Mouse (Mus musculus) heart, adult 8-10 months (tissue): Measurements from ENCODE around the gene Cep350. TPM values are rescaled to one million over a fixed set of nuclear protein-coding genes. Genes with fewer than 3 reads are reported as not detected.
A peak's percentile ranks its signal among the peaks of the same experiment; 100 is the strongest.

ENCODE experiments used
- DNase-seq: peaks from one replicate; pipeline ENCODE4 v3.0.0; 2022; ENCODE audit warnings: low spot score
- total RNA-seq, 4 experiments: library from RNA; stranded (reverse); gene quantifications; 2 replicates each; pipeline ENCODE4 v1.2.4; 2022

Gene Cep350
- total RNA-seq, 4 experiments from 2014 or later: 36.6 to 44.2 (median 39.7) TPM

DNA sequence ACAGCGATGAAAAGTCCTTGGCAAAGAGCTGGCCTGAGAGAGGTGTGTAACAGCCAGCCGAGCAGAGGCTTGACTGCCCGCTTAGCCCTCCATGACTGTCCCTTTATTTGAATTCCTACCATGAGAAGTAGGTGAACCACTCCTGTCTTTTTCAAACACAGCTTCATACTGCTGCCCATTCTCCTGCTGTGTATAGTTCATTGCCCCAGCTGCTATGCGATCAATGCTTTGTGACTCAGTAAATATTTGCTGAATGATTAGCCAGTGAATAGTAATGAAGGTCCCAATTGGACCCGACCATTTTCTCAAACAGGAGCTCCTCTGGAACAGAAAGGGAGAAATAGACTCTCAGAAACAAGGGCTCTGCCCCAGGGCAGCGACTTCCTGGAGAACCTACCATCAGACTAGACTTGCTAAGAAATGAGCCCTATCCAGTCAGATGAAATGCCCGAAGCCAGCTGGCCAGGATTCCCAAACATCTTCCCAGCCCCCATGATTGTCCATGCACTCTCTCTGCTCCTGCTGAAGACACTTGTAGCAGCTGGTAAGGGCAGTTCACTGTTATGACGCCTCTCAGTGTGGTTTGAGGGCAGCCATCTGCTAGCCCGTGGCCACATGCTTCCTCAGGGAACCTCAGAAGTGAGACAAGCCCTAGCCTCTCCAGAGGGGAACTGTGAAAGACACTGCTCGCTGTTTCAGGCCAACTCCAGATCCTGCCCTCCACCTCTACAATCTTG lies 163.2 kb downstream of the Cep350 start:
- peak; percentile 28 for DNase-seq

- DNase-seq: no peak
These were observed 164.8 kb downstream of the Cep350 start for GRCm38 (mm10) chr1:155808261-155808660.

GRCm38 (mm10) chr1:155805607-155806006 lies 167.4 kb downstream of the Cep350 start:
- DNase-seq: peak; percentile 53

DNA sequence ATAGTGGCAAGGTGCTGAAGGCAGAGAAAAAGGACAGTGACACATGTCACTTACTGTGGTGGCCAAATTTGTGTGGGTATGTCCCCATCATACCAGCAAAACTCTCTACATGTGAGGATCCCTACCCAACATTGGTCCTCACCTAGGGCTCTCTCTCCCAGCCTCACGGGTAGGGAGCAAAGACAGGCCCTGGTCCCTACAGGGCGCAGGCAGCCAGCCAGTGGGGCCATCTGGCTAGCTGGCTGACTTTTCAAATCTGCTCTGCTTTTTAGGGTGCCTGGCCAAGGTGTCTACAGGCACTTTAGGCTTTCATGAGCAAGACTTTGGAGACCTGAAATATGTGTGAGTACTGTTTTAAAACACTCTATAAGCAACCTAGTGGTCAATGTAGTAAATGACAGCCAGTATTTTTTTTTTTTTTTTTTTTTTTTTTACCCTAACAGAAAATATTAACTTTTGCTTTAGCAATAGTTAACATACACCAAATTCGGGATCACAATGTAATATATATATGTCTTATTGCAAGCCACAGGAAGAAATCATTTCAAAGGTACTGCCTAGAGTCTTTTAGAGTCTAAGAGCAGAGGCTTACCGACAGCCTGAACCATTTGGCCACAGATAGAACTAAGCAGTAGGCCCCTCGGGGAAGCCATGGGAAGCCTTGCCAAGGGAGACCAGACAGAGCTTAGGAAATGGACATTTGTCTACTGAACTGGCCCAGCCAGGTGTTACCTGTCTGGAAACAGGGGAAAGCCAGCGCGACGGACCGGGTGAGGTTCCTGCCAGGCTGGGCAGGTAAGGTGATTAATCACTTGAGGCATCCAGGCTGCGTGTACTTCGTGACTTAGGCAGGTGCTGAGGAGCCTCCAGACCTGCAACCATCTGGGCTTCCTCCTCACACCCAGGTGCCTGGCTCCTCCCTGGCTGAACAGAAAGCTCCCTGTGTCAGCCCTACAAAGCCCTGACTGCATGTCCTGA lies 171.8 kb downstream of the Cep350 start:
- no peak for DNase-seq

GRCm38 (mm10) chr1:155798000-155798399 lies 175.1 kb downstream of the Cep350 start:
- DNase-seq: no peak

- no peak for DNase-seq
These were observed 175.6 kb downstream of the Cep350 start for GRCm38 (mm10) chr1:155797425-155797824.

GRCm38 (mm10) chr1:155796757-155797405 lies 176.2 kb downstream of the Cep350 start:
- DNase-seq: no peak

DNA sequence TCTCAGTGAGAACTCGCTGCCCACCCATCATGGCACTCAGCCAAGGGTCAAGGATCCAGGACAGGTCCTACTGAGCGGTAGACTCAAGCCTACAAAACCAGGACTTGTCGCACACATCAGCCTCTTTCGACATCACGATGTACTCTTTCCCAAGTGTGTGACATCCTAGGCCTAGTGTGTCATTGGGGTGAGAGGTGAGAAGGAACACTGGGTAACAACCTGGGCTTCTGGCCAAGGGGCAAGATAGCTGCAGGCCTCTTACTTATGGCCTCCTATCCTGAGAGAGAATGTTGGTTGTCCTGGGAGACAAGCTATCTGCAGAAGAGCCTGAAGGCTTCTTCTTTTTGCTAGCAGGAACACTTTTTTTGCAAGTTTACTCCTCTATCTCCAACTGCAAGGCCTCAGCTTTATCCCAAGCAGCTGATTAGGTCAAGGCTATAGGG lies 177.2 kb downstream of the Cep350 start:
- DNase-seq: no peak

Other genes starting within 250 kb of the Cep350 start
- not detected for gene Lhx4, start 221.6 kb downstream of the Cep350 start, total RNA-seq
- 10 to 100 TPM; 31.0 to 36.3 (median 34.5) TPM for gene Qsox1, start 160.4 kb downstream of the Cep350 start, total RNA-seq
- 10 to 100 TPM; 40.1 to 47.9 (median 42.6) TPM for gene Tor1aip2, start 62.1 kb upstream of the Cep350 start, total RNA-seq
- 10 to 100 TPM; 72.6 to 96.0 (median 85.4) TPM for gene Tor1aip1, start 63.2 kb upstream of the Cep350 start, total RNA-seq
- under 1 TPM; 0.05 to 0.19 (median 0.09) TPM for gene Fam163a, start 231.8 kb upstream of the Cep350 start, total RNA-seq